Mouse (Mus musculus): Measurements from ENCODE around the gene Ttc39b. TPM values are rescaled to one million over a fixed set of nuclear protein-coding genes. Genes with fewer than 3 reads are reported as not detected.

The Ttc39b gene
- total and polyA plus RNA-seq, 3 experiments, result 11.3 to 109 (median 21.1) TPM

GRCm38 (mm10) chr4:83323201-83323903 lies 703 bp downstream of the Ttc39b start:
- peak; percentile 45; the same call in 1 of the 2 replicates for TF ChIP-seq E2F4 (IDR thresholded peaks at IDR 0.05; ENCODE audit: borderline replicate concordance, low read depth, low read length)
- TF ChIP-seq ZMIZ1 (IDR thresholded peaks at IDR 0.05; ENCODE audit: low read depth, low read length), result no peak
- peak; percentile 20; the same call in 1 of the 2 replicates for TF ChIP-seq SIN3A (IDR thresholded peaks at IDR 0.05; ENCODE audit: low read length)
- no peak for TF ChIP-seq POLR2A (IDR thresholded peaks at IDR 0.05; ENCODE audit: control insufficient read depth in 1 of 2, insufficient read depth in 1 of 2, low read depth in 1 of 2, low read length in 2 of 2, poor library complexity in 1 of 2)
- TF ChIP-seq CTCF (IDR thresholded peaks at IDR 0.05 in 2 of 3, conservative IDR thresholded peaks at IDR 0.05 in 1 of 3; ENCODE audit: control insufficient read depth in 1 of 3, insufficient read depth in 1 of 3, low read depth in 2 of 3, low read length in 3 of 3, poor library complexity in 1 of 3, severe bottlenecking in 1 of 3), result peak in 2 of 3 experiments; percentile 25 to 49; a peak in 3 of 6 replicates
- 0 out of 2 replicates have a peak, but pooled peaks have one; percentile 9 for TF ChIP-seq NELFE (IDR thresholded peaks at IDR 0.05; ENCODE audit: low read depth, low read length)
- 0 out of 2 replicates have a peak, but pooled peaks have one; percentile 14 for TF ChIP-seq TCF12 (IDR thresholded peaks at IDR 0.05; ENCODE audit: low read depth, low read length)
- no peak; the same call in 1 of the 2 replicates for TF ChIP-seq ETS1 (IDR thresholded peaks at IDR 0.05; ENCODE audit: low read depth, low read length)
- peak; percentile 48; the same call in 1 of the 2 replicates for TF ChIP-seq HCFC1 (IDR thresholded peaks at IDR 0.05; ENCODE audit: low read depth, low read length)
- Histone ChIP-seq H3K79me2 (ENCODE audit: control insufficient read depth, insufficient read depth, low read length, poor library complexity) (peaks cover 11% of the 10 kb centered on the region), H3K4me1 (ENCODE audit: control insufficient read depth in 1 of 2, insufficient read depth in 2 of 2, low read length in 2 of 2) (peaks cover 7 to 15% of the 10 kb centered on the region in 2 experiments), H3K4me3 (ENCODE audit: control insufficient read depth in 1 of 2, insufficient read depth in 1 of 2, low read depth in 2 of 2, low read length in 2 of 2) (peak overlapping the region; percentile 89 to 99), H3K27me3 (ENCODE audit: control insufficient read depth in 1 of 2, insufficient read depth in 2 of 2, low read length in 2 of 2) (no peaks in the 10 kb centered on the region), H3K27ac (ENCODE audit: control insufficient read depth, low read depth, low read length) (peak overlapping the region; percentile 63), H3K9me3 (replicated peaks; ENCODE audit: insufficient read depth, low read length) (no peaks in the 10 kb centered on the region), H3K36me3 (ENCODE audit: control insufficient read depth in 1 of 2, insufficient read depth in 2 of 2, low read length in 2 of 2) (peaks cover 0 to 18% of the 10 kb centered on the region in 2 experiments; a peak in 2 of 4 replicates), H3K9ac (ENCODE audit: control insufficient read depth, low read depth, low read length, poor library complexity, severe bottlenecking) (peak overlapping the region; percentile 96)
- DNase-seq (ENCODE audit: low read depth, low spot score), result peak; percentile 81

GRCm38 (mm10) chr4:83319736-83320135 lies 4.3 kb downstream of the Ttc39b start:
- peaks cover 0 to 17% of the 10 kb centered on the region in 2 experiments; a peak in 2 of 4 replicates for H3K36me3 ChIP-seq (ENCODE audit: control insufficient read depth in 1 of 2, insufficient read depth in 2 of 2, low read length in 2 of 2)
- H3K9me3 ChIP-seq (replicated peaks; ENCODE audit: insufficient read depth, low read length), result no peaks in the 10 kb centered on the region
- no peak for DNase-seq (ENCODE audit: low read depth, low spot score)
- H3K4me1 ChIP-seq (ENCODE audit: control insufficient read depth in 1 of 2, insufficient read depth in 2 of 2, low read length in 2 of 2), result peaks cover 12% of the 10 kb centered on the region in 2 experiments
- peaks cover 23% of the 10 kb centered on the region for H3K79me2 ChIP-seq (ENCODE audit: control insufficient read depth, insufficient read depth, low read length, poor library complexity)
- no peak overlapping the region for H3K27ac ChIP-seq (ENCODE audit: control insufficient read depth, low read depth, low read length)
- H3K9ac ChIP-seq (ENCODE audit: control insufficient read depth, low read depth, low read length, poor library complexity, severe bottlenecking), result no peak overlapping the region
- TF ChIP-seq POLR2AphosphoS2 (IDR thresholded peaks at IDR 0.05; ENCODE audit: low read length), result no peak
- no peak for TF ChIP-seq MYB (IDR thresholded peaks at IDR 0.05; ENCODE audit: low read depth, low read length)
- TF ChIP-seq GATA1 (IDR thresholded peaks at IDR 0.05; ENCODE audit: low read depth, low read length), result no peak
- no peak for TF ChIP-seq SMC3 (IDR thresholded peaks at IDR 0.05; ENCODE audit: low read depth, low read length)
- H3K4me3 ChIP-seq (ENCODE audit: control insufficient read depth in 1 of 2, insufficient read depth in 1 of 2, low read depth in 2 of 2, low read length in 2 of 2), result no peak overlapping the region
- no peaks in the 10 kb centered on the region for H3K27me3 ChIP-seq (ENCODE audit: control insufficient read depth in 1 of 2, insufficient read depth in 2 of 2, low read length in 2 of 2)

- Histone ChIP-seq H3K27ac (ENCODE audit: control insufficient read depth, low read depth, low read length) (no peak overlapping the region), H3K9ac (ENCODE audit: control insufficient read depth, low read depth, low read length, poor library complexity, severe bottlenecking) (no peak overlapping the region), H3K9me3 (replicated peaks; ENCODE audit: insufficient read depth, low read length) (no peaks in the 10 kb centered on the region), H3K27me3 (ENCODE audit: control insufficient read depth in 1 of 2, insufficient read depth in 2 of 2, low read length in 2 of 2) (no peaks in the 10 kb centered on the region), H3K4me1 (ENCODE audit: control insufficient read depth in 1 of 2, insufficient read depth in 2 of 2, low read length in 2 of 2) (peaks cover 13 to 19% of the 10 kb centered on the region in 2 experiments), H3K36me3 (ENCODE audit: control insufficient read depth in 1 of 2, insufficient read depth in 2 of 2, low read length in 2 of 2) (peaks cover 0 to 24% of the 10 kb centered on the region in 2 experiments; a peak in 2 of 4 replicates), H3K79me2 (ENCODE audit: control insufficient read depth, insufficient read depth, low read length, poor library complexity) (peaks cover 21% of the 10 kb centered on the region), H3K4me3 (ENCODE audit: control insufficient read depth in 1 of 2, insufficient read depth in 1 of 2, low read depth in 2 of 2, low read length in 2 of 2) (no peak overlapping the region)
- no peak for DNase-seq (ENCODE audit: low read depth, low spot score)
- TF ChIP-seq ETS1 (IDR thresholded peaks at IDR 0.05; ENCODE audit: low read depth, low read length) (no peak), MYC (IDR thresholded peaks at IDR 0.05; ENCODE audit: low read depth, low read length) (no peak), MXI1 (IDR thresholded peaks at IDR 0.05; ENCODE audit: low read depth, low read length) (no peak), ZNF384 (IDR thresholded peaks at IDR 0.05; ENCODE audit: low read depth, low read length) (no peak), GABPA (IDR thresholded peaks at IDR 0.05; ENCODE audit: low read depth, low read length) (no peak), RAD21 (IDR thresholded peaks at IDR 0.05; ENCODE audit: low read depth, low read length) (no peak), TCF12 (IDR thresholded peaks at IDR 0.05; ENCODE audit: low read depth, low read length) (no peak), USF2 (IDR thresholded peaks at IDR 0.05; ENCODE audit: borderline replicate concordance in 1 of 2, insufficient read depth in 1 of 2, low read depth in 1 of 2, low read length in 2 of 2) (no peak), MAX (IDR thresholded peaks at IDR 0.05; ENCODE audit: low read length) (no peak), BHLHE40 (IDR thresholded peaks at IDR 0.05; ENCODE audit: borderline replicate concordance, low read depth, low read length) (no peak), KAT2A (conservative IDR thresholded peaks at IDR 0.05; ENCODE audit: low read depth, low read length) (no peak), JUND (IDR thresholded peaks at IDR 0.05; ENCODE audit: low read depth, low read length) (no peak)
Observed at GRCm38 (mm10) chr4:83318758-83319157, 5.3 kb downstream of the Ttc39b start.
